Mouse (Mus musculus) liver (tissue): ENCODE data around the gene Poll.
A peak's percentile ranks its signal among the peaks of the same experiment; 100 is the strongest.

Experiments used
- DNase-seq: peaks from one replicate; pipeline ENCODE4 v3.0.0-alpha.2; 2020; ENCODE audit warnings: mixed read lengths

Poll gene

DNA sequence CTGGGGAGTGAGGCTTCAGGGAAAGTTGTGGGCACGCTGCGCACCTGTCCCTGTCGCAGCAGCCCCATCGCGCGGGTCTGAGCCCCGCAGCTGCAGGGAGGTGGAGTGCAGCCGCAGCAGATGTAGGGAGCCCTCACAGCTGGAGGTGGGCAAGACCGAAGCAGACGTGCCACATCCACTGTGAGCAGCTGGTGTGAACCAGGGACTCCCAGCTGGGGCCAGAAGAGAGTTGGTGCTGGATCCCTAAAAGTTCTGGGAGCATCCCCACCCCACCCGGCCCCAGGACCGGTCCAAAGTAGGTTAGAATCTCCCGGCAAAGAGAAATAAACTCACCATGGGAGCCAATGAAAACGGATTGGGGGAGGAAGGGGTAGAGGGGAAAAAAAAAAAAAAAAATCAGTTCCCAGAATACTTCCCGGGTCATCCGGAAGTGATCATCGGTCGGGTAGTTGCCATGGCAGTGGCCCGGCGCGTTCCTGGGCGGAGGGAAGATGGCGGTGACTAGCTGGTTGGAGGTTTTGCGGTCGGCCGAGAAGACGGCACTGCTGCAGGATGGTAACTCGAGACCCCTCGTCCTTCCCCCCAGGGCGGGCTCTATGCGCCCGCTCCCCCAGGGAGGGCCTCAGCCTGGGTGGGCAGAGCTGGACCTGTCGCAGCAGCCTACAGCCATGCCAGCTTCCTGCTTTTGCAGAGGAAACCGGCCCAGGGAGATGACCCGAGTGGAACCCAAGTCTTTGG lies at the start of gene Poll, which contains the start of gene Gm17018:
Gene Poll, minus strand, starts transcription at position 379 of the 738 bp plus-strand sequence.
Gene Gm17018, plus strand, starts transcription at position 463 of the 738 bp plus-strand sequence.
- DNase-seq, result peak; percentile 78

DNA sequence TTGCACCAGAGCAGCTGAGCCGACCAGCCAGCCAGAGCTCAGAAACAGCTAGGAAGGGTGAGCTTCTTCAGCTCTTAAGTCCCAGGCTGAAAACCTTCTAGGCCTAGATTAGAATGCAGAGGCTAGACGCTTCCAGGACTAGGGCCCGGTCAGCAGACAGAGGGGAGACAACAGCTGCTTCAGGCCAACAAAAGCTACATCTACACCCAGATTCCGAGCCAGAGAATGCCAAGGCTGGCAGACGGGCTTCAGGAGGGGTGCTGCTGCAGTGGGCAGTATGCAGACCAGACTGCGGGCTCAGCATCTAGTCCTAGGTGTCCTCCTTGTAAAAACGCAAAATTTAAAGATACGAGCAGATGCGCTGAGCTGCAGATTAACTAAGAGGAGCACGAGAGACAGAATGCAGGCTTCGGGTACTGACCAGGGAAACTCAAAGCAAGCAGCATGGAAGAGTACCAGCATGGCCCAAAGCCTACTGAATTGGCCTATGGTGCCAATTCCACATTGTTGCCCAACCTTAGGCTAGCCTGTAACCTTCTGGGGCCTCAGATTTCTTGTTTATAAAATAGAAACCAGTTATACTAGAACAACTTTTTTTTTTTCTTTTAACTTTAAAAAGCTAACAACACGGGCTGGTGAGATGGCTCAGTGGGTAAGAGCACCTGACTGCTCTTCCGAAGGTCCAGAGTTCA lies 48.5 kb upstream of the Poll start:
- DNase-seq, result no peak

DNA sequence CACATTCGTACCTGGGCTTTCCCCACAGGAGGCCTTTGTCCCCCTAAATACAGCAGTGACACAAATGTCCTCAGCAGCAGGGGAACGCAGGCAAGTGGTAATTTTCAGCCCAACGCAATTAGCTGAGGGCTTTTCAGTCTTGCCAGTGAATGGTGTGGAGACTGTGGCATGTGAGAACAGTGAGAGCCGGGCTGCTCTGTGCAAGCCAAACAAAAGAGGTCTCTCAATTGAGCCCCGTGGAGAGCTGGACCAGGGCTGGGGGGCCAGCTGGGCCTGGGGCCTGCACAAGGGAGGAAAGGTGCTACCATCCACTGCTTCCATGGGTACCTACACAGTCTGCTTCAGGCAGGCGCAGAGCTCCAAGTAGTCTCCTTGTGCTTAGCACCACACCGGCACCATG lies 47.1 kb upstream of the Poll start:
- no peak for DNase-seq

DNA sequence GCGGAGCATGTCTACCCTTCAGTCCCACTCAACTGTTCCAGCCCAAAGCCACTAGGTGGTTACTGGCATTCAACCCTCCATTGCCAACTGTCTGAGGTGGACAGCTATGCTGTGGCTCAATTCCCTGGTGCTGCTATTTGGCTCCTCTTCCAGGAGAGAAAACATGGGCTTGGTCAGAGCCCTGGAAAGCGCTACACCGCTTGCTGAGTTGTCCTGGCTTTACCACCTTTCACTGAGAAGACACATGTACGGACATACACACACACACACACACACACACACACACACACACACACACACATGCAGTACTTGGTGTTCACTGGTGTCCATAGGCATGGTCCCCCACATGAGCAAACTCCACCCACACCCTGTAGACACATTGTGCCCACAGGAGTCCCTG lies 46.4 kb upstream of the Poll start:
- DNase-seq, result no peak

DNA sequence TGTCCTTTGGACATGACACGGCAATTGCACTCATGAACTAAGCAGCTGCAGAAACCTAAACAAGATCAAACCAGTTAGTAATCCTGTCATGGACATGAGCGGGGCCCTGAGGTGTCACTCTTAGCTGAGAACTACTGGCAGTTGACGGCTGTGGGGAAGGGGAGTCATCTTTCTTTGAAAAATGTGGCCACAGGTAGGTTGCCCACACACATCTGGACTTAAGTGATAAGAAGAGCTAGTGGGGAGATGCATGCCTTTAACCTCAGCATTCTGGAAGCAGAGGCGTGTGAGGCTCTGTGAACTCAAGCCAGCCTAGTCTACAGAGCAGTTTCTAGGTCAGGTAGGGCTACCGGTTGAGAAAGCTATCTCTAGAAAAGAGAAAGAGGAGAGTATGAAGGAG lies 42.3 kb upstream of the Poll start:
- DNase-seq, result peak; percentile 65

DNA sequence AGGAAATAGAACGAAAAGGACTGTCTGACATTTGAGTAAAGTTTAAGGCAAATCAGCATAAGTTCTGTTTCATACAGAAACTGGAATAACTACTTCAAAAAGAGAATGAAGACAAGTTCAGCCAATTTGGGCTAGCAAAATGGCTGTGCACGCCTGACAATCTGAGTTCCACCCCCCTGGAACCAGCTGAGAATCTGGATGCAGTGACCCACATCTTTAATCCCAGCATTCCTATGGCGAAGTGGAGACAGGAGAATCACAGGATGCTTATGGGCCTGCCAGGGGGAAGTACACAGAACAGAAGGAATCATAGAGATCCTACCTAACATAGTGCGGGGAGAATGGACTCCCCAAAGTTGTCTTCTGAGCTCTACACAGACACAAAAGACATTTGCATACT lies 36.8 kb upstream of the Poll start:
- no peak for DNase-seq

DNA sequence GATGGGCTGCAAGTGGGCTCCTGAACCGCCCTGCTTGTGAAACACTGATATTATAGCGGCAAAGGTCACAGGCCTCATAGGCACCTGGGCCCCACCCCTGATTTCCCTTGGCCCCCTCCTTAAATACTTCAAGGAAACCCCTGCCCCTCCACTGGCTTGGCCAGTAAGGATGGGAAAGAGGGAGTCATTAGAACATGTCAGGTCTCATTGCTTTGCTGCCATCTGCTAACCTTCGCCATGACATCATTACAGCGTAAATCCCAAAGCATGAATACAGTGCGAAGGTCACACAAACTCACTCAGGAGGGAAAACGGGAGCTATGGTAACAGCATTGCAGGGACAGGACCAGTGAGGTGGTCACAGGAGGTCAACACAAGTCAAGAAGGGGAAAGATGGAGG lies 36.1 kb upstream of the Poll start:
- DNase-seq, result no peak

DNA sequence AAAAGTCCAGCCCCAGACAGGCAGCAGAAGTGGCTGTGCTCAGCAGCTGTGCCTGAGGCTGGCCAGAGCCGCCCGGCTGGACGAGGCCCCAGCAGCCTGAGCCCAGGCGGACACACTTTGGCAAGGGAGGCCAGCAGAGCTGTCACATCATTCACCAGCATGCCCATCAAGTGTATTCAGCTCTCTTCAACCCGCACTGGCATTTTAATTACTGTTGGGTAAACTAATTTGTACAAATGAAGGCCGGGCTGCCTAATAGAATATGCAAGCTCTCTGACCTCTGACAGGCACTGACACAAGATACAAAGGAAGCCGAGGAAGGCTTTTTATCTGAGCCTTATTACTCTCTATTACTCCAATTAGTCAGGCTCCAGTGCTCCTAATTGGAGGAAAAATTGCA lies 35.7 kb upstream of the Poll start:
- DNase-seq, result no peak

DNA sequence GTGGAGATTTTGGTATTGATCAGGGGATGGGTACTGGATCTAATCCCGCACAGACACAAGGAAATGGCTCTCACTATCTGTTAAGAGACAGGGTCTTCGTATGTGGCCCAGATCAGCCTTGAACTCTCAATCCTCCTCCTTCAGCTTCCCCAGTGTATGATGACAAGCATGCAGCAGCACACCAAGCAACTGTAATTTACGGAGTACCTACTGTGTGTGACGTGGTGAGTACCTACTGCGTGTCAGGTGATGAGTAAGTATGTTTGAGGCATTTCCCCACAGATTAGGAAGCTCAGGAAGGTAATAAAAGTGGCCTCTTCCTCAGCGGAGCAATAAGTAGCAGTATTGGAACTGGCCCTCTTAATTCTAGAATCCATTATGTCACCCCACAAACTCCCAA lies 35.1 kb upstream of the Poll start:
- no peak for DNase-seq

DNA sequence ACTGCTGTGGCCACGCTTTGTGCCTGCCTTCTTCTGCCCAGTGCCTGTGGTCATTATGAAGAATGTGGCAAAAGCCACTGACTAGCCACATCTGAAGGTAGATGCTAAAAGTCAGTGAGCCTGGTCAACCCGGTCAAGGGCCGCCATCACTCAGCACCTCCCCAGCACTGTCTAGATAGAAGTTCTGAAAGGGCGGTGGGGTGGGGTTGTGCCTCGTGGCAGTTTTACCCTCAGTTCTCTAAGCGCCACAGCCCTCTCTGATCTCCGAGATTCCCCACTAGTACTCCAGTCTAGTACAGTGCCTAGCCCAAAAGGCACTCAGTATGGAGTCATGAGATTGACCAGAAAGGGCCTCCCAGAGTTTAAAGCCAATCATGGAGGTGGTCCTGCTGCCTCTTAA lies 33.7 kb upstream of the Poll start:
- no peak for DNase-seq

DNA sequence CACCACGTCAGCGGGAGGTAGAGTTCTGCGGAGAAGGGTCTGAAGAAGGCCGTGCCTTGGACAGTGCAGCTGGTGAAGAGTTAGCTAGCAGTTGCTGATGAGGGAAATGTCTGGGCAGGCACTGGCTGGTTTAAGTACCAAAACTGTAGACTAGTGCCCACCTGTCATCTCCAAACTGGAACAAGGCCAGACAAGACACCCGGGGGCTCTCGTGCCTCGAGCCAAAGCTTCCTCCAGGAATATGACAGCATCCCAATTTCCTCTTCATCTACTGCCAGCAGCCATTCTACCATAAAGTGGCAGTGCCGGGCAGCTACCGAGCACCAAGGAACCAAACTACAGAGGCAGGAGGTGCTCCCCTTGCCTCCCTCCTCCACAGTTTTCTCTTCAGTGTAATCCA lies 32.6 kb upstream of the Poll start:
- no peak for DNase-seq

DNA sequence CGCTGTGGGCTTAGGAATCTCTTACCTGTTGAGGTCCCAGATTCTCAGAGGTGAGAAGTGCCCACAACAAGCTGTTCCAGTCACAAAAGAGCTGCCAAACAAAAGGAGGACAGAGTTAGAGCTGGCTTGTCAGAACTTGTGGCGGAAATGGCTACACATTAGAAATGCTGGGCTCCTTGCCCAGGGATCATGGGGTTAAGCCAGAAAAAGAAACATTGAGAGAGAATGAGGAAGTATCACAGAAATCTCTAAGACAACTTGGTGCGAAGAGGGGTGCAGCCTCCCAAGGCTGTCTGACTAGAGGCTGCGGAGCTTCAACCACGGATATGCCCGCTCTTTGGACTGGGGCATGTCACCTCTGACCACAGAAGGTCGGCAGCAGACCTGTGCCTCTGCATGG lies 31.4 kb upstream of the Poll start:
- DNase-seq, result no peak

DNA sequence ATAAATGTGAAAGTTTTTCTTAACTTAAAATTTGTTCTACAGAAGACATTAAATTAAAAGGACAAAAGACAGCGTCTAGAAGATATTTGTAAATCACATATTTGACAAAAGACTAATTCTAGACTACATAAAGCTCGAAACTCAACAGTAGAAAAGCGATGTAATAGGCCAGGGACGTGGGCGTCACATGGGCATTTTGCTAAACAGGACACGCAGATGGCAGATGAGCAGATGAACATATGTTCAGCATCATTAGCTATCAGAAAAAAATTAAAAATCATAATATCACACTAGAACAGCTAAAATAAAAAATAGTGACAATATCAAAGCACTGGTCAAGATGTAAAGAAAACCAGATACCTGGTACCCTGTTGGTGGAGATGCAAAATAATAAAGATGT lies 29.4 kb upstream of the Poll start:
- no peak for DNase-seq

DNA sequence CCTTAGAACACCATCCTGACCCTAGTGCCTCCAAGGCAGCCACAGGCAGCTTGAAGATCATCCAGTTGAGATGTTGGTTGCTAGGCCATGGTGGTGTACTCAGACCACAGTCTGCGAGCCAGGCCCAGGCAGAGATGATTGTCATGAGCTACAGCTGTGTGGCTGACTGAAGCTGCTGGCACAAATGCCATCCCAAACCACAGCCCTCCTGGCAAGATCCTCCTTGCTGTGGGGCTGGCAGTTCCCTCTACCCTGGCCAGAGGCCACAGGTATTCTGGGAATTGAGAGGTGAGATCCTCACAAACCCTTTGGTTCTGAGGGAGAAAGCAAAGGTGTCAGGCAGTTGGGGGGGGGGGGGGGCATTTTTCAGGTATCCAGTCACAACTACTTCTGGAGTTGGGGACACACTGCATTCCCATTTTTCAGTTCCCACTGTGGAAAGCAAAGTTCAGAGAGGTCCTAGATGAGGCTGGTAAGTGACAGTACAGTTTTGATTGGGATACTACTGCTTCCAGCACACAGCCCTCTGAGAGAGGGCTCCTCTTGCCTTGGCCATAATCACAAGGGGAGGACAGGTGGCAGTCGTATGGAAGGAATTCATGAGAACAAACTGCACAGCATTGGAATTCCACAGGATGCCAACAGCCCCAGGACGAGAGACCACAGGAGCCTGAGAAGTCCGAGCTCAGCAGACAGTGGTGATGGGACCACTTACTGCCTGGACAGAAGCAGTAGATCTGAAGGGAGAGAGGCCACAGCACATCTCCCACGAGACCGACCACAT lies 27.4 kb upstream of the Poll start:
- DNase-seq, result no peak

DNA sequence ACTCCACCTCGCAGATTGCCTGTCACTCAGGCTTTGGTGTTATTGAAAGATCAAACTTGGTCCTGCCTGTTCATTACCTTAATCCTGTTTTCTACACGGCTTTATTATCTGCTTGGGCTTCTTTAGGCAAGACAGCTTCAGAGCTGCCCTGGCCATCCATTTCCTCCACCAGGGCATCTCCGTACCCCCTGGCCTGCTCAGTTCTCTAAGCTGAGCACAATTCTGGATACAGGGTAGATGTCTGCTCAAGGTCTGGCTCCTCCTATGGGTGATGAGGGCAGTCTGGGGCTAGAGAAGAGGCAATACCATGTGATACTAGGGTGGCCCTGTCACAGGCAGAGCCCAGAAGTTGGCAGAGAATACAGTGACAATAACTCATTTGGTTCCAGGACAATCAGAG lies 26.5 kb upstream of the Poll start:
- DNase-seq, result no peak

DNA sequence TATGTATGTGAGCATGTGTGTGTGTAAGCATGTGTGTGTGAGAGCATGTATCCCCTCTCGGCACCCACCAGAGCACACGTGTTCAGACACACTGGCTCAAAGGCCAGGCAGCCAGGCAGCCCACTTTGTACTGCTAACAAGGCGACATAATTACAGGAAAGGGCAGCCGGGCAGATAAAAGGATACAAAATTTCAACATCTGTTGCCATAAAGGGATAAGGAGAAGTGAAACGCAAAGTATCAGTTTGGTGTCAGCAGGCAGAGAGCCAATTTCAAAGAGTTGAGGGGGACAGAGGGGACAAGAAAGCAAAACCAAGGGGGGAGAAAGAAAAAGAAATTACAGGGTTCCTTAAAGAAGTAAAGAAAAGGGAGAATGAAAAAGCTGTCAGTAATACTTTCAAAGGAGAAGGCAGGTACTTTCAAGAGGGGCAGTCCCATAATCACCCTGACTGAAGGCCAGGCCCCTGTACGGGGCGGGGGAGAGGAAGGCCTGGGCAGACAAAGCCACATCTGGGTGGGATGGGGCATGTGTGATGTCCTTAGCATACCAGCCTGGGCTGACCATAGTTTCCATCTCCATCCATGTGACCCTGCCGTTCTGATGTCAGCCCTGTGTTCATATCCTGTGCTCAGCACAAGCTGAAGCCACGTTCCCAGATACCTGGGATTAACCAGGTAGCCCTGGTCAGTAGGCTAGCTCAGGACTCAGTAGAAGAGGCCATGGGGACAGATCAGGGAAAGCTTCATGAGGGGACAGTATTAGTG lies 24.7 kb upstream of the Poll start:
- DNase-seq, result no peak

DNA sequence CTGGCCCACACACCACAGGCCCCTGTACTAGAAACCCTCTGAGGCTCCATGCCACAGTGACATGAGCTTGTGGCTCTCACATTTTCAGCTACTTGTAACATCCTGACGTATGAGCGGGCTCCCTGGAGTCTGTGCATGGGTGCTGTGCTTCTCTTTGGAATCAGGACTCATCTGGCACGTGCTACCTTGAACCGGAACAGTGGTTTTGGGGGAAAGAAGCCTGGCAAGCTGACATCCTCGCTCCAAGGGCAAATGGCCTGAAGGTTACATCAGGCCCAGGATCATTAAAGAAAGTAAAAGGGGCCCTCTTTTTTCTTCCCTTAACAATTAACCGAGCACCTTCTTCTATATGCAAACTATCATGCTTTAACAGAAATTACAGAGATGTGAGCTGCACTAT lies 22.8 kb upstream of the Poll start:
- DNase-seq, result no peak

DNA sequence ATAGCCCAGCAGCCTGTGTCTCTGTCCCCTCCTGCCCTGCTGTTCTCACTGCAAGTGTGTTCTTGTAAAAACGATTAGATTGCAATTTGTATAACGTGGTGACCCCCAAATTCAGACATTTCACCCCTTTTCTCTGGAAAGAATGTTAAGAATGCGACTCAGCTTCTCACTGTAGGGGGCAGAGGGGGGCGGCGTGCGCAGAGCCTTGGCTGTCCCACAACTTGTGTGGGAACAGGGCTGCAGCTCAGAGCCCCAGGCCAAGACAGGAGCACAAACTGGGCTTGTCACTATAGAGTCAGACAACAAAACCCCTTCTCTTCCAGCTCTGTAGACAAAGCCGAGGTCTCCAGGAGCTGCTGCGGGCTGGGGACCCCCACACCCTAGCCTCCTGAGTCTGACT lies 21.8 kb upstream of the Poll start:
- no peak for DNase-seq

DNA sequence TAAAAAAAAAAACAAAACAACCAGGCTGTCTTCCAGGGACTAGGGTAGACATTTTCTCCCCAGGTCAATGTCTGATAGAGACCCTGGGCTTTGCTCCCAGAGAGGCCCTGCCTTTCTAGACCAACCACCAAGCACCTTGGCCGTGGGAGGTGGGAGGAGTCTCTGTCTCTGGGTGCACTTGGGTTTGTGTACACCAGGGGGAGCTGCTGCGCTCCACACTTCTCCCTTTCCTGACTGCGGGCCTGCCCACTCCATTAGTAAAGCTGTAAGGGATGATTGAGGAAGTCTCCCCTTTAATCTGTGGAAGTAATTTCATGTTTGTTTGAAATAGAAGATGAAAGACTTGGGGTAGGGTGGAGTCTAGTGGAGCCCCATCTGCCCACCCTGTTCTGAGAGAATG lies 20.9 kb upstream of the Poll start:
- DNase-seq, result peak; percentile 75

DNA sequence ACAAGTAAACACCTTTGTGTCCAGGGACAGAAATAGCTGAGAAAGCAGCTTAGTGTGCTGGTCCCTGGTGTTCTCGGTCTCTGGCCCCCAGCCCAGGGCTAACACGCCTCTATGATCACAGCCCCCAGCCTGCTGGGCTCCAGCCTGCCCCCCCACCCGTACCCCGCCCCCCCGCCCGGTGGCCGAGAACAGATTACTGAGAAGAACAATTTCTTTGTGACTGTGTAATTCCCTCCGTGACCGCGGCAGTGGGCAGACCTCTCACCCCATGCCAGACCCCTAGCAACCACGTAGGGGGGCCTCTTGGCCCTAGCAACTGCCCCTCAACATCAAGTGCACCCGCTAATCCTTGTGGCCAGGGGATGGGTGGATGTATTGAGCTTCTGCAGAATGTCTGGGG lies 19.9 kb upstream of the Poll start:
- DNase-seq, result no peak

DNA sequence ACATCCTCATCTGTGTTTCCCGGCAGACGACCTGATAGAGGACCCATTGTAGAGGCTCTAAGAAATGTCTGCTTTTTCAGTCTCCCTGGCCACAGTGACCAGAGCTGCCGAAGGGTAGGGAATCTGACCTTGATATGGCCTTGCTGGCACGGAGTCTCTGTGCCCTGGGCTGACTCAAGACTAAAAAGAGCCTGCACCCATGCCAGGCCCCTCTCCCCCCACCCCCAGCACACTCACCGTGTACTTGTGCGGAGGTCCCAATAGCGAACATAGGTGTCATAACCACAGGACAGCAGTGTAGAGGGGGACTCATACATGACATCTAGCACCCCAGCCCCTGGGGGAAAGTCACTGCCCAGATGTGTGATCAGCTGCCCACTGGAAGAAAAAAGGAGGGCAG lies 19.1 kb upstream of the Poll start:
- no peak for DNase-seq

DNA sequence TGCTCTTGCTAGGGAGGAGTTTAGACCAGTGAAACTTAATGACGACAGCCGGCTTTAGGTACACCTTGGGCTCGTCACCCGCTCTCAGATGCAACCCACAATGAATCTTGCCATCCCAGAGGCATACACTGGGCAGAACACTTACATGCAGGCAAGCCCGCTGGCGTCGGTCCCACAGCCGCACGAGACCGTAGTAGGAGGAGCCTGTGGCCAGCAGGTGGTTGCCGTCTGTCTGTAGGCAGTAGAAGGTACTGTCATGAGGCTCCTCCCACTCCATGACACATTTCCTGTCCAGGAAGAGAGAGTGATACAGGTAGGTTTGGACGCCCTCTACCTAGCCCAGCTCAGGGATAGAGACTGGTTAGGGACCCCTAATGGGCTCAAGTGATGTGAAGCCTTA lies 18.6 kb upstream of the Poll start:
- no peak for DNase-seq

DNA sequence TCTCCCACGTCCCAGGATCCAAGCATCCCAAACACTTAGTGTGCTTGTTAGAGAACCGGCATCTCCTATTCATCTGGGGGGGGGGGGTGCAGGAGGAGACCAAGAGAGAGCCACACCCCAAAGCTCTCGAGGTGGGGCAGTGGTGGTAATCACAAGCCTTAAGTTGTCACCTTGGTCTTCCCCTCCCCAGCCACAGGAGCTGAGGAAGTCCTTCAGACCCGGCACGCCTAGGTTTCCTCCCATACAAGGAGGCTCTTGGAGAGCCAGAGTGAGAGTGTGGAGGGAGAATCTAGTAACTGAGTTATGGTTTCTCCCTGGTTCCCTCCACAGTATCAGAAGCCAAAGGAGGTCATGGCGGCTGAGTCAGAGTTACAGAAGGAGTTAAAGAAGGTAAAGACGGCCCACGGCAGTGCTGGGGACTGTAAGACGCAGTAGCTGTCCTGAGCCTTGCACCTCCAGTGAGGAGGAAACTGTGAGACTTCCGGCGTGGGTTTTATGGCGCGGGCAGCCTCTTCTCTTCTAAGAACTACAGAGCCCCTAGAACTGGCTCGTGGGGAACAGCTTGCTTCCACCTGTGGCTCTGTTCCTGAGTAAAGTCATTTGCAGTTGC lies 16.9 kb upstream of the Poll start:
- DNase-seq, result no peak
